Mouse (Mus musculus) common myeloid progenitor, adult 5-6 weeks (primary cell): ENCODE data around the gene Eif2ak2. TPM values are rescaled to one million over a fixed set of nuclear protein-coding genes. Genes with fewer than 3 reads are reported as not detected.

Experiments used
- ATAC-seq: replicated peaks from 2 replicates; pipeline ENCODE4 v1.8.0; 2016; ENCODE audit warnings: low read depth, mild to moderate bottlenecking, moderate TSS enrichment, inconsistent platforms; ENCODE audit not compliant: poor library complexity, severe bottlenecking
- total RNA-seq: library from RNA; stranded (forward); fragments of 200-1000, 187-1606 nt; gene quantifications from 2 replicates; pipeline ENCODE4 v1.2.3, GENCODE M21; 2017

The Eif2ak2 gene
- total RNA-seq, 1 experiment from 2014 or later = 49.8 TPM

DNA sequence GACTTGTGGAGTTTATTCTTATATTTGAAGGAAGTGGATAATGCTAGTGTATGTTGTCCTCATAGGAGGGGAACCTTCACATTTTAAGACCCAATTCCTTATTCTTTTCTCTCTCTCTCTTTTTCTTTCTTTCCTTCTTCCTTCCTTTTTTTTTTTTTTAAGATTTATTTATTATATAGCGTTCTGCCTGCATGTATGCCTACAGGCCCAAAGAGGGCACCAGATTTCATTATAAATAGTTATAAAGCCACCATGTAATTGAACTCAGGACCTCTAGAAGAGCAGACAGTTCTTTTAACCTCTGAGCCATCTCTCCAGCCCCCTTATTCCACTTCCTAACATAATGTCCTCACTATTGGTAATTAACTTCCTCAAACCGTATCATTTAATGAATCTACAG, 46.3 kb downstream of the Eif2ak2 start:
- 0 out of 2 replicates have a peak, but pooled peaks have one; percentile 10 for ATAC-seq

GRCm38 (mm10) chr17:78834856-78835835, 47.2 kb downstream of the Eif2ak2 start, which contains the start of the genes Heatr5b and Gpatch11:
Gene Heatr5b (minus strand): TSS chr17:78835364.
Gene Gpatch11 (plus strand): TSS chr17:78835567.
- peak; percentile 94 for ATAC-seq

- no peak for ATAC-seq
These were observed 58.0 kb downstream of the Eif2ak2 start for GRCm38 (mm10) chr17:78824346-78824745.

GRCm38 (mm10) chr17:78809582-78809981, 72.8 kb downstream of the Eif2ak2 start:
- ATAC-seq = no peak

GRCm38 (mm10) chr17:78809019-78809418, 73.4 kb downstream of the Eif2ak2 start:
- peak; percentile 66 for ATAC-seq

Other genes with a start within 250 kb of the Eif2ak2 start
- 21.3 and 50.8 TPM in 2 replicates for gene Strn, start 145.4 kb downstream of the Eif2ak2 start, total RNA-seq
- 18.8 and 26.5 TPM in 2 replicates for gene Heatr5b, start 47.2 kb downstream of the Eif2ak2 start, total RNA-seq
- gene Gpatch11, start 47.0 kb downstream of the Eif2ak2 start, total RNA-seq = 22.2 and 36.1 TPM in 2 replicates
- gene Sult6b1, start 24.4 kb upstream of the Eif2ak2 start, total RNA-seq = not detected in 2 replicates
- 54.9 and 65.9 TPM in 2 replicates for gene Cebpzos, start 33.9 kb upstream of the Eif2ak2 start, total RNA-seq
- 145 and 168 TPM in 2 replicates for gene Cebpz, start 54.5 kb upstream of the Eif2ak2 start, total RNA-seq
- gene Ndufaf7, start 54.6 kb upstream of the Eif2ak2 start, total RNA-seq = 42.6 and 44.0 TPM in 2 replicates
- 47.2 and 48.6 TPM in 2 replicates for gene Prkd3, start 138.2 kb upstream of the Eif2ak2 start, total RNA-seq
- gene Qpct, start 169.3 kb upstream of the Eif2ak2 start, total RNA-seq = 0.29 and 1.3 TPM in 2 replicates